In the genomic region with DNA sequence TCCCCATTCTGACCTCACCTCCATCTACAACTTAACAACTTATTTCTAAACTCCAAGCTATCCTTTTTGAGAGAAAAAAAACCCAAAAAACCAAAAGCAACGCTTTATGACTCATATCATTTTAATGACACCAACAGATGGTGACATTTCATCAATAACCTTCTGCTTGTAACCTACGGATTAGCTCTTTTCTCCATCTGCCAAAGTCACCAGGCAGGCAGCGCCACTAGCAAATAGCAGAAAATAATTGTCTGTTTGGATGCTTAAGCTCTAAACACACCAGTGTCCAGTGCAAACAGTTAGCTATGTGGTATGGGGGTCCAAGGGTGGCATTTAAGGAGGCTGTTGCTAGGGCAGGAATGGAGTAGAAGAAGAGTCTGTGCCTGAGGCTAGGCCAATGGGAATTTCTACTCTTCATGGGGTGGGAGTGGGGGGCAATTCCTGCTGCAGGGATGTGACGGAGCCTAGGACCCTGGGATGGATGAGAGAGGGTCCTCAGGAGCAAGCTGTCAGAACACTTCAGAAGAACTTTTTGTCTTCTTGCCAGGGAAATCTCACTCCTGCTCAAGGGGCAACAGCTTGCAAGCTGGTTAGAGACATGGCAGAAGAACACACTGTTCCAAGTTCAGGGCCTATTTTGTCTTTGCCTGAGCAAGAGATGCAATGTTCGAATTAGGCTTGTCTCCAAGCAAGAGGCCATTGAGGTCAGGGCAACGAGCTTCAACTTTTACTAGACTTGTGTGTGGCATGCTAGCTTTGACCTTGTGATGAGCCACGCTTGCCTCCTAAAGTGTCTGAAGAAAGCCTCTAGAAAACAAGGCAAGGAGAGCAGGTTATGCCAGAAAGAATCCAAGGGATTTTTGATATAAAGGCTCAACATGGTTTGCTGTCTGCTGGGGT, we compare ENCODE assay signal across 30 mouse cellular contexts.
DNase-seq lines count a peak whose midpoint lies in the region; ATAC-seq and TF ChIP-seq lines count a peak whose summit lies in the region.
"Had no signal": no experiment of that assay in that cellular context is flagged by ENCODE, and none has a peak within 500 bp of the region (broad histone marks: within the 10 kb centered on the region; RNA-seq: fewer than 3 reads in every experiment).

No protein-coding gene starts in this region.

- no peak overlapping the region for H3K9ac ChIP-seq in forebrain, postnatal 0 days
- no peak overlapping the region for H3K9ac ChIP-seq in midbrain, postnatal 0 days (replicated peaks; ENCODE audit: low read length, poor library complexity, severe bottlenecking)
- H3K9ac ChIP-seq in midbrain, embryonic 14.5 days (replicated peaks; ENCODE audit: low read length) = no peak overlapping the region
- H3K9ac ChIP-seq: forebrain, embryonic 12.5 days; heart, embryonic 15.5 days; hindbrain, embryonic 14.5 days; intestine, embryonic 15.5 days; liver, embryonic 12.5 days; liver, postnatal 0 days; midbrain, embryonic 12.5 days; stomach, embryonic 15.5 days had no signal

- H3K9me3 ChIP-seq in forebrain, postnatal 0 days (ENCODE audit: low read length) = no peaks in the 10 kb centered on the region
- H3K9me3 ChIP-seq in forebrain, embryonic 10.5 days = no peaks in the 10 kb centered on the region
- H3K9me3 ChIP-seq in midbrain, postnatal 0 days (ENCODE audit: low read length) = no peaks in the 10 kb centered on the region
- H3K9me3 ChIP-seq in midbrain, embryonic 14.5 days (ENCODE audit: control insufficient read depth, low read length) = no peaks in the 10 kb centered on the region
- H3K9me3 ChIP-seq: forebrain, embryonic 12.5 days; heart, embryonic 10.5 days; heart, embryonic 15.5 days; intestine, embryonic 15.5 days; liver, embryonic 12.5 days; megakaryocyte, embryonic 14.5 days; midbrain, embryonic 12.5 days; stomach, embryonic 15.5 days had no signal

- 74% methylated on average over 7 of the region's 7 CpGs for WGBS in forebrain, postnatal 0 days
- WGBS in forebrain, embryonic 10.5 days = 90% methylated on average over 7 of the region's 7 CpGs
- 83% methylated on average over 7 of the region's 7 CpGs for WGBS in midbrain, postnatal 0 days
- 84% methylated on average over 7 of the region's 7 CpGs for WGBS in midbrain, embryonic 14.5 days

- peak; percentile 22 to 36 for DNase-seq in adrenal gland, postnatal 36 days
- DNase-seq in adrenal gland, adult 18-20 months (ENCODE audit: low spot score in 2 of 2) = no peak
- no peak for DNase-seq in forebrain, postnatal 0 days
- no peak for DNase-seq in forebrain, embryonic 10.5 days (ENCODE audit: extremely low spot score, low spot score)
- peak; percentile 54 for DNase-seq in midbrain, postnatal 0 days (ENCODE audit: low spot score)
- DNase-seq in midbrain, embryonic 14.5 days = no peak
- DNase-seq in brain, embryonic 14.5 days (ENCODE audit: low read depth) = peak; percentile 31
- DNase-seq: gastrocnemius, postnatal 25 days; heart, adult 11 months; kidney, adult 2 months; kidney, postnatal 36 days; layer of hippocampus, postnatal 36 days; left cerebral cortex, postnatal 4 days; liver, postnatal 0 days; lung, postnatal 4 days; right cerebral cortex, postnatal 25 days; thymus, adult 18-20 months; thymus, postnatal 36 days had no signal

- peak; percentile 18; the same call in 1 of the 2 replicates for ATAC-seq in forebrain, postnatal 0 days
- ATAC-seq in midbrain, postnatal 0 days (ENCODE audit: low FRiP score) = no peak
- ATAC-seq in midbrain, embryonic 14.5 days (ENCODE audit: low FRiP score, low TSS enrichment) = no peak
- ATAC-seq: CD4-positive, CD25-positive, alpha-beta regulatory T cell, adult 4 months; intestine, embryonic 15.5 days; liver, embryonic 12.5 days; liver, postnatal 0 days; lung, postnatal 0 days had no signal

- no peak for TF ChIP-seq POLR2A in brain, embryonic 14.5 days (IDR thresholded peaks at IDR 0.05; ENCODE audit: borderline replicate concordance, extremely low read depth, insufficient read depth, insufficient read length, poor library complexity, severe bottlenecking)

- 0 out of 2 replicates have a peak, but pooled peaks cover 11% of the 10 kb centered on the region for H3K4me1 ChIP-seq in forebrain, postnatal 0 days (ENCODE audit: insufficient read depth)
- H3K4me1 ChIP-seq in forebrain, embryonic 10.5 days = peaks cover 13% of the 10 kb centered on the region
- H3K4me1 ChIP-seq in midbrain, postnatal 0 days (ENCODE audit: insufficient read depth, low read length) = no peaks in the 10 kb centered on the region
- no peaks in the 10 kb centered on the region for H3K4me1 ChIP-seq in midbrain, embryonic 14.5 days (ENCODE audit: control insufficient read depth, insufficient read depth, low read length)
- H3K4me1 ChIP-seq: forebrain, embryonic 12.5 days; intestine, embryonic 15.5 days; liver, embryonic 12.5 days; megakaryocyte, embryonic 14.5 days; midbrain, embryonic 12.5 days; stomach, embryonic 15.5 days had no signal

- H3K27me3 ChIP-seq in forebrain, postnatal 0 days (ENCODE audit: insufficient read depth, low read length) = no peaks in the 10 kb centered on the region
- H3K27me3 ChIP-seq in forebrain, embryonic 10.5 days (ENCODE audit: poor library complexity, severe bottlenecking) = no peaks in the 10 kb centered on the region
- no peaks in the 10 kb centered on the region for H3K27me3 ChIP-seq in midbrain, postnatal 0 days (ENCODE audit: insufficient read depth, low read length)
- H3K27me3 ChIP-seq in midbrain, embryonic 14.5 days (ENCODE audit: control insufficient read depth, insufficient read depth, low read length) = no peaks in the 10 kb centered on the region
- H3K27me3 ChIP-seq: forebrain, embryonic 12.5 days; heart, embryonic 15.5 days; intestine, embryonic 15.5 days; liver, embryonic 12.5 days; megakaryocyte, embryonic 14.5 days; midbrain, embryonic 12.5 days; stomach, embryonic 15.5 days had no signal

- no peak overlapping the region for H3K4me3 ChIP-seq in forebrain, postnatal 0 days (ENCODE audit: low read depth, low read length)
- H3K4me3 ChIP-seq in forebrain, embryonic 10.5 days = no peak overlapping the region
- no peak overlapping the region for H3K4me3 ChIP-seq in midbrain, postnatal 0 days (ENCODE audit: low read depth, low read length)
- no peak overlapping the region for H3K4me3 ChIP-seq in midbrain, embryonic 14.5 days (replicated peaks; ENCODE audit: low read depth, low read length)
- H3K4me3 ChIP-seq: erythroblast, embryonic 14.5 days; forebrain, embryonic 12.5 days; heart, embryonic 10.5 days; heart, embryonic 15.5 days; intestine, embryonic 15.5 days; liver, embryonic 12.5 days; megakaryocyte, embryonic 14.5 days; midbrain, embryonic 12.5 days; stomach, embryonic 15.5 days had no signal

- no peak for TF ChIP-seq CTCF in forebrain, postnatal 0 days (IDR thresholded peaks at IDR 0.05; ENCODE audit: low read depth)
- TF ChIP-seq CTCF in midbrain, postnatal 0 days (IDR thresholded peaks at IDR 0.05) = no peak
- no peak for TF ChIP-seq CTCF in brain, embryonic 14.5 days (IDR thresholded peaks at IDR 0.05; ENCODE audit: borderline replicate concordance, extremely low read depth, insufficient read depth, insufficient read length)

- H3K27ac ChIP-seq in forebrain, postnatal 0 days (ENCODE audit: low read depth, low read length) = no peak overlapping the region
- H3K27ac ChIP-seq in forebrain, embryonic 10.5 days = no peak overlapping the region
- H3K27ac ChIP-seq in midbrain, postnatal 0 days (ENCODE audit: low read depth, low read length) = no peak overlapping the region
- H3K27ac ChIP-seq in midbrain, embryonic 14.5 days (replicated peaks; ENCODE audit: low read depth, low read length) = no peak overlapping the region
- H3K27ac ChIP-seq: forebrain, embryonic 12.5 days; heart, embryonic 10.5 days; heart, embryonic 15.5 days; hindbrain, embryonic 14.5 days; intestine, embryonic 15.5 days; liver, embryonic 12.5 days; midbrain, embryonic 12.5 days; stomach, embryonic 15.5 days had no signal

- H3K36me3 ChIP-seq in forebrain, postnatal 0 days (ENCODE audit: insufficient read depth) = peaks cover 5% of the 10 kb centered on the region; the same call in 1 of the 2 replicates
- H3K36me3 ChIP-seq in forebrain, embryonic 10.5 days (replicated peaks) = no peaks in the 10 kb centered on the region
- no peaks in the 10 kb centered on the region for H3K36me3 ChIP-seq in midbrain, postnatal 0 days (ENCODE audit: insufficient read depth, low read length)
- H3K36me3 ChIP-seq in midbrain, embryonic 14.5 days (ENCODE audit: control insufficient read depth, insufficient read depth, low read length) = no peaks in the 10 kb centered on the region
- H3K36me3 ChIP-seq: forebrain, embryonic 12.5 days; heart, embryonic 10.5 days; heart, embryonic 15.5 days; intestine, embryonic 15.5 days; liver, embryonic 12.5 days; midbrain, embryonic 12.5 days; stomach, embryonic 15.5 days had no signal

- no peak overlapping the region for H3K4me2 ChIP-seq in forebrain, postnatal 0 days (ENCODE audit: low read depth)
- no peak overlapping the region for H3K4me2 ChIP-seq in midbrain, postnatal 0 days (ENCODE audit: low read depth, low read length, poor library complexity, severe bottlenecking)
- H3K4me2 ChIP-seq in midbrain, embryonic 14.5 days (ENCODE audit: low read length) = no peak overlapping the region
- H3K4me2 ChIP-seq: forebrain, embryonic 12.5 days; heart, embryonic 15.5 days; hindbrain, embryonic 14.5 days; intestine, embryonic 15.5 days; liver, embryonic 12.5 days; midbrain, embryonic 12.5 days; stomach, embryonic 15.5 days had no signal

Comparison
In these comparisons a context has a peak if more than half of its experiments do, and no peak if none do; other contexts are left out.
1. DNase-seq: peak in adrenal gland, postnatal 36 days (2 of 2), midbrain, postnatal 0 days (single experiment) and brain, embryonic 14.5 days (single experiment); none in adrenal gland, adult 18-20 months (0 of 2), forebrain, postnatal 0 days (single experiment), forebrain, embryonic 10.5 days (single experiment) and midbrain, embryonic 14.5 days (single experiment).